Mouse (Mus musculus): ENCODE measurements around the gene 4833439L19Rik. TPM values are rescaled to one million over a fixed set of nuclear protein-coding genes. Genes with fewer than 3 reads are reported as not detected.
"Not testable (repeated sequence)": the region's sequence is repeated elsewhere in the genome, so short reads cannot be mapped to it uniquely, and the experiment has no call there.

The 4833439L19Rik gene
- 100 to 1,000 TPM; 155 to 156 TPM for total RNA-seq (2021)

DNA sequence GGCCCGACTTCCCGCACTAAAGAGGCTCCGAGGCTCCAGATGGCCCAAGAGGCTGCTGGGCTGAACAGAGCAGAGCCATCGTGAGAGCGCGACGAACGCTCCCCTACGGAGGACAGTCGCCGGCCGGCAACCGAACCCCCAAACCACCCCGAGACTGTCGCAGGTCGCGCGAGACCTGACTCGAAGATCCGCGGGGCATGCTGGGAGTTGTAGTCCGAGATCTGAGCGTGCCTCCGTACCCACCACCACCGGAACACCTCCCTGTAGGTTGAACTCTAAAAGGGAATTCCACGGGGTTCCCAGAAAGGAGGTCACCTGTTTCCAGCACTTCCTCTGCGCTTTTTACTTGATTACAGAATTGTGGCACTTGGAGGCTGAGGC, at the start of gene 4833439L19Rik:
Gene 4833439L19Rik (minus strand): TSS at position 235 of the 381 bp plus-strand sequence.
- DNase-seq, result peak; percentile 93 to 94

DNA sequence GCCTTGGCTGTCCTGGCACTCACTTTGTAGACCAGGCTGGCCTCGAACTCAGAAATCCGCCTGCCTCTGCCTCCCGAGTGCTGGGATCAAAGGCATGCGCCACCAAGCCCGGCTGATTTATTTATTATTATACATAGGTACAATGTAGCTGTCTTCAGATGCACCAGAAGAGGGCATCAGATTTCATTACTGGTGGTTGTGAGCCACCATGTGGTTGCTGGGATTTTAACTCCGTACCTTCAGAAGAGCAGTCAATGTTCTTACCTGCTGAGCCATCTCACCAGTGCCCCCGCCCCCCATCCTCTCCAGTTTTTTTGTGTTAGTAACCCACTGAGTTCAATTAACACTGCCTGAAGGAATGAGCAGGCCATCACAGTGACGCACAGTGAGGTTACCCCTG, 47.9 kb upstream of the 4833439L19Rik start:
- DNase-seq, result not testable (repeated sequence)

DNA sequence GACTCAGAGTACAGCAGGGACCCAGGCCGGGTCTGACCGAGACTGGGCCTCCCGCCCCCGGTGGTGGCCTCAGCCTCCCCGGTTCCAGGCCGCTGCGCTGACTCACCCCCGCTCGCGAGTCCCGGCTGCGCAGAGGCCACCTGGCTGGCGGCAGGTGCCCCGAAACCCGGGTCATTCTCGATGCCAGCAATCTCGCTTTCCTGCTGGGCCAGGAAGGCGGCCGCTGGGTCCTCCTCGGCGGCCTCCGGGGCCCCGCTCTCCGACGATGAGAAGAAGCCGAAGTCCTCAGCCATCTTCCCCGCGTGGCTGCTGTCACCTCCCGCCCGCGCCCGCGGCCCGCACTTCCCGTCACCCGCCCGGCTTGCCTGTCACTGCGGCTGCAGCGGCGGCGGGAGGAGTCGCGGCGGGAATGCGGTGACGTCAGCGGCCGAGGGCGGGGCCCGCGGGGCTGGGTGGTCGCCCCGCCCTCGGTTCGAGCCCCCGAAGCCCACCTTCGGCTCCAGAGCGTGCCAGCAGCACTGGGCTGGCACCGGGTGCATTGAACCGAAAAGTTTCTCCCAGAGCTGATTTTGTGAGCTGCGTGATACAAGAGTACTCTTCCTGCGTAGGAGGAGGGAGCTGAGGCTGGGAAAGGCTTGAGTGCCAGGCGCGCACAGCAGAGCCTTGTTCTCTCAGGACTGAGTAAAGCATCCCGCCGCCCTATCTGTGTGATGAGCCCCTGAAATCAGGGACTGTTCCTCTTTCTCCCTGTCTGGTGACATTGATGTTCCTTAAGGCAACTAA, 45.9 kb upstream of the 4833439L19Rik start, which contains the start of gene Cltb:
Gene Cltb (minus strand): TSS at position 373 of the 783 bp plus-strand sequence.
- DNase-seq, result peak; percentile 92

GRCm38 (mm10) chr13:54610613-54610971, 45.4 kb upstream of the 4833439L19Rik start:
- DNase-seq, result peak in 1 of 2 experiments; percentile 32

- DNase-seq, result no peak
Measured at GRCm38 (mm10) chr13:54609301-54609700, 44.1 kb upstream of the 4833439L19Rik start.

GRCm38 (mm10) chr13:54608666-54609065, 43.4 kb upstream of the 4833439L19Rik start:
- peak in 1 of 2 experiments; percentile 58 for DNase-seq

DNA sequence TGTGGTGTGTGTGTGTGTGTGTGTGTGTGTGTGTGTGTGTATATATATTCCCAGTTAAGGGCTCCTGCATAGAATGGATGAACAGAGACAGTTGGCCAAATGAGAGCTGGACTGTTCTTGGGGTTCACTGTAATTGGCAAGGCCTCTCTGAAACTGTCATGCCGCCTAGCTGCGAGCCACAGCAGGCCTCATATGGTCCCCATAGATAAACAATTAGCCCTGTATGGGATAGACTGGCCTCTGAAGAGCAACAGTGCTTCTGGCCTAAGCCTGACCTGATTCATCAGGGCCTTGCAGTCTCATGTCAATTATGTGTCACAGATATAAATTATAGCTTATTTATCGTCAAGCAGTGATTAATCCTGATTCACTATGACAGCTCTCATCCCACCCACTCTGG, 42.8 kb upstream of the 4833439L19Rik start:
- DNase-seq, result no peak

DNA sequence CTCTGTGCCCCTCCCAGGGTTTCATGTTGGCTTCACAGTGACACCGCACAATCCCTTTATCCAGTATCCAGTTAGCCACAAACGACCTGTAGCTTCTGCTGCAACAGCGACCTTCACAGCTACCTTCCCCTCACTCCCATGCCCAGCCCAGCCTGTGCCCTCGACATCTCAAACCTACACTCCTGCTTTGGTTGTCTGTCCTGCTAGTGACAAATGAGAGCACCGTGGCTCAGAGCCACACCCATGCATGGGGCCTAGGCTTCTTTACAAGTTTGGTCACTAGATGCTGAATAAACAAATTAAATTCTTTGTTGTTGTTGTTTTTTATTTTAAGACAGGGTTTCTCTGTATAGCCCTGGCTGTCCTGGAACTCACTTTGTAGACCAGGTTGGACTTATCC, 42.0 kb upstream of the 4833439L19Rik start:
- DNase-seq, result no peak

DNA sequence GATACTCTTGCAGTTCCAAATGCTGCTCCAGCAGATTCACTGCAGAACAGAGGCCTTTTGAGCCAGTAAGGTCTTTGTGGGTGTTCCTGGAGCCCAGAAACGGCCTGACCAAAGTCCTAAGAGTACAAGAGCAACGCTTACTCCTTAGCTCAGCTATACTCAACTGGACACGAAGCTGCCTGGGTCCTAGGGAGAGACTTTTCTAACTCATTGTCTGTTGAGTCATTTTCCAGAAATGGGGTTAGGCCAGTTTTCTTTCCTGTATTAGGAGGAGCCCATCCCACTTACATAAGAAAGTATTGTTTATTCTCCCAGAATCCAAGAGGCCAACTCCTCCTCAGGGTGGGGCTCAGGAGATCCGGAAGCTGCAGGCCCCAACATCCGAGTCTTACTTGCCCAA, 40.2 kb upstream of the 4833439L19Rik start:
- DNase-seq, result no peak

GRCm38 (mm10) chr13:54604221-54604620, 39.0 kb upstream of the 4833439L19Rik start:
- DNase-seq, result no peak

DNA sequence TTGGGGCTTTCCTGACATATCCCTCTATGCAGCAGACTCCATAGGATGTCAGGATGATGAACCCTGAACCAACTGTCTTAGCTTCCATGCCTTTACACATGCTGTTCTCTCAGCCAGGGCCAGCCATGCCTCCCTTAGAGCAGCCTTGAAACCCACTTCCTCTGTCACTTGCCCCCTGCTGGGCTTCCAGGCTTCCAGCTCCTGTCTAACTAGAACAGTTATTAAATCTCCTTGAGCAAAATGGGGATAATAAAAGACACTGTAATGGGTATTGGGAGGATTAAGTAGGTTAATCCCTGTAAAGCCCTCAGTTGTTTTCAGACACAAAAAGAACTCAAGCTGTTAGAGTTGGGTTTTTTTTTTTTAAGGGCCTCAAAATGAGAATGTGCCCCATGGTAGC, 38.3 kb upstream of the 4833439L19Rik start:
- DNase-seq, result no peak

- no peak for DNase-seq
Measured at GRCm38 (mm10) chr13:54602639-54603111, 37.4 kb upstream of the 4833439L19Rik start.

DNA sequence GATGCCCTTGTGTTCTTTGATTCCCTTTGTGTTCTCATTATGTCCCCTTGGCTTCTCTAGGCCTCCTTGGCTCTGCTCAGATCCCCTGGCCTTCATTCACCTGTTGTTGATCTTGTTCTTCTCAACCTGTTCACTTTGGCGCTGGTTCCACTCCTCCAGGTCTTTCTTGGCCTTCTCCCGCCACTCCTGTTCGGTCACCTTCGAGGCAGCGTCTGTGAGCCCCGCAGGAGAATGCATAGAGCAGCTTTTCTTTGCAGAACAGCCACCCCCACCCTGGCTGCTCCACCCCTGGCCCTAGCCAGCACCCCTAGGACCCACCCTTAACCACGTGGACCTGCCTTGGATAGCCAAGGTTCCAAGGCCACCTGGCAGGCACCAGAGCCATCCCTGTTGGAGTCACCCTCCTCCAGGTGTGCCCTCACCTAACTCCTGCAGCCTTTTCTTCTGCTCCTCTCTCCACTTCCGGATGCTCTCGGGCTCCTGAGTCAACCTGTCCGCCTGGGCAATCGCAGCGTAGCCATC, 33.4 kb upstream of the 4833439L19Rik start:
- DNase-seq, result no peak

DNA sequence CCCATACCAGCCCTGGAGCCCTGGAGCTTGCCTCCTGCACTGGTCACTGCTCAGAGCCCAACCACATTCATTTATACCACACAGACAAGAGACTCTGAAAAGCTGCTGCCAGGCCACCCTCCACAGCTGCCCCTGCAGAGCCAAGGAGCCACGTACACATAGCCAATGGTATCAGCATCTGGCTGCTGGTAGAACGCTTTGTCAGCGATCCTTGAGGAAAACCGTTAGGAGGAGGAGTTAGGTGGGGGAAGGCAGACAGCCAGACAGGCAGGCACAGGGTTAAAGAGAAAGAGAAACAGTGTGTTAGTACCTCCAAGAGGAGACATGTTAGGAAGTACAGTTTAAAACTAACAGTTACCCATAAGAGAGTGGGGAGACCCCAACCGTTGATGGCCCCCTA, 31.6 kb upstream of the 4833439L19Rik start:
- DNase-seq, result no peak

GRCm38 (mm10) chr13:54596107-54596690, 31.0 kb upstream of the 4833439L19Rik start:
- DNase-seq, result no peak

DNA sequence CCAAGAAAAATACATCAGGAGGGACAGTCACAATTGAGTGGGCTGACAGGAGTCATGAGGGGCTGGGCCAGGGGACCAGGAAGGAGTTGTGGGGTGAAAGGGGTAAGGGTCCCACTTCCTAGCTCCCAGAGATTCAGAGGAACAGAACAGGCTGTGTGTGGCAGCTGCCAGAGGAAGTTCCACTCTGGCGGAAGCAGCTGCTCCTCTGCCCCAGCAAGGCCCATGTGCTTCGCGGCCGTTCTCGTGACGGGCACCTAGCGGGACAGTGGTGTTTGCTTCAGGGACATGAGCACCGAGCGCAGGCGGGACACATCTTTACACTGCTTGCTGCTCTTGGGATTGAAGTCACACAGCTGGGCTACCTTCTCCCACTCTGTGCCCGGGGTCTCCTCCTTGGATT, 28.4 kb upstream of the 4833439L19Rik start:
- DNase-seq, result peak in 1 of 2 experiments; percentile 19

GRCm38 (mm10) chr13:54591776-54592356, 26.6 kb upstream of the 4833439L19Rik start:
- no peak for DNase-seq

DNA sequence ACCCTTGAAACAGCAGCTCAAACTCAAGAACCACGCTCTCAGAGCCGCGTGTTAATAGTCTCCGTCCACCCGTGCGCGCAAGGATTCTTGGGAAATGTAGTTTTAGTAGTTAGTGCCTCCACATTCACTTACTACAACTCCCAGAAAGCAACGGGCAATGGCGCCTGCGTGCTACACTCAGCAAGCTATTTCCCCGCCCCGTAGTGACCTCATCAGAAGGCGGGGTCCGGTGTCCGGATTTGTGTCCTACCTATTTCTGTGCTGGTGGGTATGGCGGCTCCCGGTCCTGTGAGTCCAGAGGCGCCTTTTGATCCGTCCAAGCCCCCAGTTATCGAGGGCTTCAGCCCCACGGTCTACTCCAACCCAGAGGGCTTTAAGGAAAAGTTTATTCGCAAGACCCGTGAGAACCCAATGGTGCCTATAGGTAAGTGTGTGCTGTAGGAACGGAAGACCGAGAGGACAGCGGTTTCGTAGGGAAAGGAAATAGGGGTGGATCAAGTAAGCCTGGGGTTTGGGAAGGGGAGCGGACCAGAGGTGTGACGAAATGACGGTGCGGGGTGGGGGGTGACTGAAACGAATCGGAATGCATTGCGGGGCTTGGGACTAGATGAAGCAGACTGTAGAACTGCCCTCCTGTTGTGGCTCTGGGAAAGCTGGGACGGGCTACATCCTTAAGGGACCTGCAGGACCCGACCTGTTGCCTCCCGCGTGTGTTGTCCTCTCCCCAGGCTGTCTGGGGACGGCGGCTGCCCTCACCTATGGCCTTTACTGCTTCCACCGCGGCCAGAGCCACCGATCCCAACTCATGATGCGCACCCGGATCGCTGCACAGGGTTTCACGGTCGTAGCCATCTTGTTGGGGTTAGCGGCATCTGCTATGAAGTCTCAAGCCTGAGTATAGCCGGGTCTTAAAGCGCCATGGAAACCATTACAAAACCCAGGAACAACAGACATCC, 25.0 kb upstream of the 4833439L19Rik start, which contains the start of the genes Nop16 and Higd2a:
Gene Nop16 (minus strand): TSS at position 95 of the 956 bp plus-strand sequence.
Gene Higd2a (plus strand): TSS at position 212 of the 956 bp plus-strand sequence.
- DNase-seq, result peak; percentile 95 to 96

DNA sequence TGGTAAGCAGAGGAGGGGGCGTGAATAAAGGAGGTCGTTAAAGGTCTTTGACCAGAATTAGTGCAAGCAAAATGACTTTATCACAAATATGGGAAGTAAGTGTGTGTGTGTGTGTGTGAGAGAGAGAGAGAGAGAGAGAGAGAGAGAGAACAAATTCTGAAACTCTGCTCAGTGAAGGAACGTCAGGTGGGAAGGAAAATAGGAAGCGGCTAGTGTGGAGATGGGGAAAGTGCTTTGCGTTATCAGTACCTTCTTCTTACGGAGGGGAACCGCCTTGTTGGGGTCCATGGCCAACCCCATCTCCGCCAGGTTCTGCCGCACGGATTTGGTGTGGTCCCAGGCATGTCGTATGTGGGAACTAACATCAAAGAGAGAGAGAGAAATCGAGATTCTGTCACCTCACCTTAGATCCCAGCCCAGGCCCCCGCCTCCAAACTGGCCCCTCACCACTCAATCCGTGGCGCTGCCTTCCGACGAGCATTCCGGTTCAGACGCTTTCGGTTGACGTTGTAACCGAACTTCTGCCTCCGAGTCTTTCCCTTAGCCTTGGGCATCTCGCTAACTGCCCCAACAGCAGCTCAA, 24.3 kb upstream of the 4833439L19Rik start:
- DNase-seq, result no peak

- no peak for DNase-seq
Measured at GRCm38 (mm10) chr13:54585831-54586230, 20.6 kb upstream of the 4833439L19Rik start.

DNA sequence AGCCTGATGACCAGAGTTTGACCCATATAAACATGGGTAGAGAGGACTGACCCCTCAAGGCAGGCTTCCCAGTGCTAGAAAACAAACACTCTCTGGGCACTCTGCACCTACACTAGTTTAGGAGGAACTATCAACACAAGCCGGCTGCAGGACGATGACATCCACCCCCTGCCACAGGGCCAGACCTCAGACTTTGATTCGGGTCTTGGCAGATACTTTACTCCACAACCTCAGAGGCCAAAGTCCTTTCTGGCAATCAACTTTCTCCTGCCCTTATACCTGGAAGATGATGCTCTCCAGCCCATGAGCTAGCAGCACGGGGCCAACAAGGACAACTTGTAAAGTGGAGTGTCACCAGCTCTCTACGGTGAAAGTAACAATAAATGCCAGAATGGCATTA, 17.6 kb upstream of the 4833439L19Rik start:
- no peak for DNase-seq
